Comparison of ENCODE assay signal across 8 mouse cellular contexts in genomic region chr12:9570496-9570995, GRCm38 (mm10). TPM values are rescaled to one million over a fixed set of nuclear protein-coding genes. Genes with fewer than 3 reads are reported as not detected.
DNase-seq lines count a peak whose midpoint lies in the region; ATAC-seq and TF ChIP-seq lines count a peak whose summit lies in the region.

No protein-coding gene starts in this region.

- peak overlapping the region; percentile 39 for H3K4me3 ChIP-seq in kidney, adult 2 months (ENCODE audit: insufficient read depth, low read depth, low read length)
- peak overlapping the region; percentile 45 for H3K4me3 ChIP-seq in forebrain, embryonic 10.5 days
- H3K4me3 ChIP-seq in intestine, embryonic 16.5 days (ENCODE audit: low read length): peak overlapping the region; percentile 50
- peak overlapping the region; percentile 19 for H3K4me3 ChIP-seq in neural tube, embryonic 11.5 days (ENCODE audit: low read depth, low read length)

- H3K27ac ChIP-seq in kidney, adult 2 months (ENCODE audit: insufficient read depth, low read depth, low read length): no peak overlapping the region
- no peak overlapping the region for H3K27ac ChIP-seq in forebrain, embryonic 10.5 days
- no peak overlapping the region for H3K27ac ChIP-seq in intestine, embryonic 16.5 days (ENCODE audit: low read length)
- no peak overlapping the region for H3K27ac ChIP-seq in neural tube, embryonic 11.5 days (ENCODE audit: low read depth, low read length)

- H3K4me1 ChIP-seq in kidney, adult 2 months (ENCODE audit: control insufficient read depth, insufficient read depth, low read length): no peaks in the 10 kb centered on the region
- H3K4me1 ChIP-seq in forebrain, embryonic 10.5 days: peaks cover 19% of the 10 kb centered on the region
- no peaks in the 10 kb centered on the region; the same call in 1 of the 2 replicates for H3K4me1 ChIP-seq in intestine, embryonic 16.5 days (ENCODE audit: control insufficient read depth, insufficient read depth, low read length)
- H3K4me1 ChIP-seq in neural tube, embryonic 11.5 days (ENCODE audit: control insufficient read depth, insufficient read depth, low read length): no peaks in the 10 kb centered on the region

- no peak for ATAC-seq in intestine, embryonic 16.5 days
- ATAC-seq in neural tube, embryonic 11.5 days (ENCODE audit: insufficient read depth, low FRiP score, low TSS enrichment): no peak

- peak overlapping the region; percentile 76 for H3K4me2 ChIP-seq in intestine, embryonic 16.5 days (ENCODE audit: low read depth, low read length)
- H3K4me2 ChIP-seq in neural tube, embryonic 11.5 days (ENCODE audit: low read depth): peak overlapping the region; percentile 44

- no peaks in the 10 kb centered on the region for H3K36me3 ChIP-seq in kidney, adult 2 months (ENCODE audit: control insufficient read depth, insufficient read depth, low read length)
- H3K36me3 ChIP-seq in forebrain, embryonic 10.5 days (replicated peaks): no peaks in the 10 kb centered on the region
- H3K36me3 ChIP-seq in intestine, embryonic 16.5 days (ENCODE audit: control insufficient read depth, insufficient read depth, low read length): no peaks in the 10 kb centered on the region
- H3K36me3 ChIP-seq in neural tube, embryonic 11.5 days (ENCODE audit: control insufficient read depth, insufficient read depth, low read length): no peaks in the 10 kb centered on the region

- WGBS in kidney, adult 2 months: under 1% methylated on average over 17 of the region's 17 CpGs
- 1% methylated on average over 17 of the region's 17 CpGs for WGBS in forebrain, embryonic 10.5 days
- WGBS in intestine, embryonic 16.5 days: 1% methylated on average over 17 of the region's 17 CpGs
- under 1% methylated on average over 17 of the region's 17 CpGs for whole genome bisulfite sequencing in neural tube, embryonic 11.5 days

- H3K9me3 ChIP-seq in forebrain, embryonic 10.5 days: no peaks in the 10 kb centered on the region
- no peaks in the 10 kb centered on the region for H3K9me3 ChIP-seq in intestine, embryonic 16.5 days (ENCODE audit: control insufficient read depth, low read length)
- H3K9me3 ChIP-seq in neural tube, embryonic 11.5 days (ENCODE audit: control insufficient read depth, low read length): no peaks in the 10 kb centered on the region

- H3K9ac ChIP-seq in intestine, embryonic 16.5 days (ENCODE audit: low read depth, low read length): peak overlapping the region; percentile 20
- H3K9ac ChIP-seq in neural tube, embryonic 11.5 days (ENCODE audit: low read length): no peak overlapping the region

- no peak for DNase-seq in kidney, adult 2 months
- no peak for DNase-seq in kidney, adult 8-10 months
- peak; percentile 15 for DNase-seq in forebrain, embryonic 10.5 days (ENCODE audit: extremely low spot score, low spot score)
- no peak for DNase-seq in neural tube, embryonic 11.5 days (ENCODE audit: low spot score)
- DNase-seq in gastrocnemius, adult 8-10 months (ENCODE audit: low spot score in 2 of 2): no peak
- no peak for DNase-seq in layer of hippocampus, adult 9-10 months (ENCODE audit: low spot score)
- DNase-seq in spleen, postnatal 36 days (ENCODE audit: low spot score in 2 of 2): no peak

- TF ChIP-seq POLR2A in kidney, adult 2 months (IDR thresholded peaks at IDR 0.05; ENCODE audit: low read depth, low read length): no peak

- TF ChIP-seq CTCF in kidney, adult 2 months (conservative IDR thresholded peaks at IDR 0.05; ENCODE audit: insufficient read depth, insufficient read length, low read depth, low read length): no peak

- H3K27me3 ChIP-seq in kidney, adult 2 months (replicated peaks; ENCODE audit: control insufficient read depth, insufficient read depth, low read length): no peaks in the 10 kb centered on the region
- peaks cover 70% of the 10 kb centered on the region for H3K27me3 ChIP-seq in forebrain, embryonic 10.5 days (ENCODE audit: poor library complexity, severe bottlenecking)
- H3K27me3 ChIP-seq in intestine, embryonic 16.5 days (replicated peaks; ENCODE audit: control insufficient read depth, insufficient read depth, low read length): peaks cover 36% of the 10 kb centered on the region
- peaks cover 56% of the 10 kb centered on the region for H3K27me3 ChIP-seq in neural tube, embryonic 11.5 days (ENCODE audit: control insufficient read depth, insufficient read depth, low read length)

RNA-seq across cellular contexts. Expression of gene Osr1, which starts 0.6 kb away (rescaled TPM):
- 4.0 and 5.3 TPM in 2 replicates for polyA plus RNA-seq in kidney, adult 2 months (2012; rRNA removed)
- 2.3 and 3.4 TPM in 2 replicates for polyA plus RNA-seq in forebrain, embryonic 10.5 days (2016; fragmentation: Nextera tagmentation; extraction: Ambion mirVana)
- polyA plus RNA-seq in intestine, embryonic 16.5 days (2015; fragmentation: Nextera tagmentation; extraction: Ambion mirVana): 23.4 and 26.3 TPM in 2 replicates
- 11.6 and 17.4 TPM in 2 replicates for polyA plus RNA-seq in neural tube, embryonic 11.5 days (2014; fragmentation: Nextera tagmentation; extraction: Ambion mirVana)
- total RNA-seq in gastrocnemius, adult 8-10 months (2022): 1 to 10 TPM; 1.6 to 3.2 (median 2.1) TPM
